26 mouse cellular contexts compared by ENCODE assay signal in the genomic region with DNA sequence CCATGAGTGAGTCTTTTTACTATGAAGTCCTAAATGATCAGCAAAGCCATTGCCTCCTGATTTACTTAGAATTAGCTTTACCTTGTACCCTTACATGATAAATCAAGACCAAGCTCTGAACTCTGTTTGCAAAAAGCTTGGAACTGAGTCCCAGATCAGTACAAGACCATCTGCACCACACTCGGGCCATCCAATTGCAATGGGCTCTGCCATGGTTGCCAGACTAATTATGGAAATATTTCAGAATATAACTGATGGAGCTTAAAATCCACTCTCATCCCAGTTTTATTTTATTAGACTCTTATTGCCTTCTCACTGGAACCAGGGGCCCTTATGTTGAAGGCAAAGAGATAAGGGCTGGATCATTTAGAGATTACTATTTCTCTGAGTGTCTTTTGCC.
"Had no signal": no experiment of that assay in that cellular context is flagged by ENCODE, and none has a peak within 500 bp of the region (broad histone marks: within the 10 kb centered on the region; RNA-seq: fewer than 3 reads in every experiment).

No protein-coding gene starts in this region.

- H3K9me3 ChIP-seq: heart, embryonic 13.5 days; heart, embryonic 15.5 days; hindbrain, embryonic 13.5 days; hindbrain, embryonic 15.5 days; kidney, embryonic 15.5 days; limb, embryonic 13.5 days; limb, embryonic 15.5 days; liver, embryonic 12.5 days had no signal

- H3K4me3 ChIP-seq: gastrocnemius, adult 2 months; heart, adult 2 months; heart, embryonic 13.5 days; heart, embryonic 15.5 days; hindbrain, embryonic 13.5 days; hindbrain, embryonic 15.5 days; kidney, embryonic 15.5 days; limb, embryonic 13.5 days; limb, embryonic 15.5 days; liver, embryonic 12.5 days had no signal

- H3K27me3 ChIP-seq: heart, embryonic 13.5 days; heart, embryonic 15.5 days; hindbrain, embryonic 13.5 days; hindbrain, embryonic 15.5 days; kidney, embryonic 15.5 days; limb, embryonic 13.5 days; limb, embryonic 15.5 days; liver, embryonic 12.5 days had no signal

- H3K4me1 ChIP-seq: heart, embryonic 13.5 days; heart, embryonic 15.5 days; hindbrain, embryonic 13.5 days; hindbrain, embryonic 15.5 days; kidney, embryonic 15.5 days; limb, embryonic 13.5 days; limb, embryonic 15.5 days; liver, embryonic 12.5 days had no signal

- DNase-seq: gastrocnemius, adult 2 months; gastrocnemius, postnatal 10 days; gastrocnemius, postnatal 25 days; heart, adult 11 months; heart, adult 2 months; heart, postnatal 14 days; heart, postnatal 36 days; kidney, adult 11 months; kidney, adult 2 months; kidney, adult 9 months; kidney, postnatal 14 days; kidney, postnatal 36 days; layer of hippocampus, adult 9-11 months; layer of hippocampus, postnatal 36 days had no signal

- H3K27ac ChIP-seq: gastrocnemius, adult 2 months; heart, adult 2 months; heart, embryonic 13.5 days; heart, embryonic 15.5 days; hindbrain, embryonic 13.5 days; hindbrain, embryonic 15.5 days; hindbrain, postnatal 0 days; kidney, embryonic 15.5 days; kidney, postnatal 0 days; limb, embryonic 13.5 days; limb, embryonic 15.5 days; liver, embryonic 12.5 days had no signal

- H3K36me3 ChIP-seq: heart, embryonic 13.5 days; heart, embryonic 15.5 days; hindbrain, embryonic 13.5 days; hindbrain, embryonic 15.5 days; kidney, embryonic 15.5 days; limb, embryonic 13.5 days; limb, embryonic 15.5 days; liver, embryonic 12.5 days had no signal

- ATAC-seq: hindbrain, postnatal 0 days; intestine, embryonic 16.5 days; liver, embryonic 12.5 days had no signal

- H3K9ac ChIP-seq: heart, embryonic 13.5 days; heart, embryonic 15.5 days; hindbrain, embryonic 13.5 days; hindbrain, embryonic 15.5 days; kidney, embryonic 15.5 days; limb, embryonic 13.5 days; limb, embryonic 15.5 days; liver, embryonic 12.5 days had no signal

- H3K4me2 ChIP-seq: heart, embryonic 11.5 days; heart, embryonic 13.5 days; heart, embryonic 15.5 days; hindbrain, embryonic 13.5 days; hindbrain, embryonic 15.5 days; kidney, embryonic 15.5 days; limb, embryonic 13.5 days; limb, embryonic 15.5 days; liver, embryonic 12.5 days had no signal
